Mouse (Mus musculus): ENCODE data around the gene Sdhb.

Sdhb gene

DNA sequence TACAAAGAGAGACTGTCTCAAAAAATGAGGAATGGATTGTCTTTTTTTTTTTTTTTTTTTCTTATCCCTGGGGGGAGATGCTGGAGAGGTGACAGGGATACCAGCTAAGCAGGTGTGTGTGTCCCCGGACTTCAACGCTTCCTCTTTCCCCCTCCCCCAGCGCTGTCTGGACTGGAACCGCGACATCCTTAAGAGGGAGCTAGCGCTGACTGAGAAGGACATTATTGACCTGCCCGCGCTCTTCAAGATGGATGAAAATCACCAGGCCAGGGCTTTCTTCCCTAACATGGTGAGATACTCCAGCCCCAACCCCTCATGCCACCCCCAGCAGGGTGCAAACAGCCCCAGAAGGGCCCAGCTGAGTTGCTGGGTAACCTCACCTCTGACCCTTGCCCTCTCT, 12.0 kb upstream of the Sdhb start:
- DNase-seq: no peak

DNA sequence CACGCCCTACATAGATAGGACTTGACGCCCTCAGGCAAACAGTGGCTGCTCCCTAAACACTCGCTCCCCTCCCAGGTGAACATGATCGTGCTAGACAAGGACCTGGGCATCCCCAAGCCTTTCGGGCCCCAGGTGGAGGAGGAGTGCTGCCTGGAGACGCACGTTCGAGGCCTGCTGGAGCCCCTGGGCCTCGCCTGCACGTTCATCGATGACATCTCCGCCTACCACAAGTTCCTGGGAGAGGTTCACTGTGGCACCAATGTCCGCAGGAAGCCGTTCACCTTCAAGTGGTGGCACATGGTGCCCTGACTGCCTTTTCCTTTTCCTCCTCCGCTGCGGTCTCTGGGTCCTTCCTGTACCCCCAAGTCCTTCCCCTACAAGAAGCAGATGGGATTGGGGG, 11.4 kb upstream of the Sdhb start:
- DNase-seq: no peak

DNA sequence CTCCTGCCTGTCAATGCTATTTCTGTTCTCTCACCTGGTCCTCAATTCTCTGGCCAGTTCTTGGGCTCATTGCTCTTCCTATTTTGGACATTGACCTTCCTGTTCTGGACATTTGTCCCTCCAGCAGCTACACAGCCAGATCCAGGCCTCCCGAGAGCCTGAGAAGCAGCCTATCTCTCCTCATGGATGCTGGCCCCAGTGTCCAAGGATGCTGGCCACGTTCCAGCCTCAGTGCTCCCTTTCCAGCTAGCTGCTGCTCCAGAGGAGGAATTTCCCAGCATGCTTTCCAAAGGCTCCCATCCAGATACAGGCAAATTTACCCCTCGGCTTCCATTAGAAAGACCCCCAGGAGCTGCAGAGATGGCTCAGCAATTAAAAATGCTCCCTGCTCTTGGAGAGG, 10.4 kb upstream of the Sdhb start:
- DNase-seq: no peak

DNA sequence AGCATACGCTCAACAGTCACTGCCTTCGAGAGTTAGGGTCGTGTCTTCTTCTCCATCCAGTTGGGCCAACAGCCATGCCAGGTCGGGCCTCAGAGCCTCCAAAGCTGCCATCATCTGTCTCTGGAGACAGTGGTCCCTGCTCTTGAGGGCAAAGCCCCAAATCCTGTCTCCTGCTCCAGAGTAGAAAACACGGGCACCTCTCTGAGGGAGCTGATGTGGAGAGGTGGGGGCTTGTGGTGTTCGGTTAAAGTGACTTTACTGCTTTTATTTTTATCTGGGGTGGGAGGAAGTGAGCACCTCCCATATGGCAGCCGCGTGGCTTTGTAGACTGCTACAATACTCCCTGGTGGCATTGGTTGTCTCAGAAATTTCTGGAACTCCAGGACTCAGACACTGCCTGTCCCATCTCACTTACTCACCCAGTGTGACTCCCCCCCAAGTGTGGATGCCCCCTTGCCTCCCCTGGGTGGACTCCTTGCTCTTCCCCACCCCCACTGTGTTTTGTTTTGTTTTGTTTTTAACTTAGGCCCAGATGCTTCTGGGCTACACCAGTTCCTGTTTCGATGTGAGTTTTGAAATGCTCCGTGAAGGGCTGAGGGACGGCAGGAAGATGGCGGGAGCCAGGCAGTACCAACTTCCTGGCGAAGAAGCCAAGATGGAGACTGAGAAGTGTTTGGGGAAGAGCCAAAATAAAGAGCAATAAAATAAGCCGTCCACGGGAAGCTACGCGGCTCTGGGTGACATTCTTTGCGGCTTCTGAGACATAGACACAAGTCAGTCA, 9.0 kb upstream of the Sdhb start:
- no peak for DNase-seq

DNA sequence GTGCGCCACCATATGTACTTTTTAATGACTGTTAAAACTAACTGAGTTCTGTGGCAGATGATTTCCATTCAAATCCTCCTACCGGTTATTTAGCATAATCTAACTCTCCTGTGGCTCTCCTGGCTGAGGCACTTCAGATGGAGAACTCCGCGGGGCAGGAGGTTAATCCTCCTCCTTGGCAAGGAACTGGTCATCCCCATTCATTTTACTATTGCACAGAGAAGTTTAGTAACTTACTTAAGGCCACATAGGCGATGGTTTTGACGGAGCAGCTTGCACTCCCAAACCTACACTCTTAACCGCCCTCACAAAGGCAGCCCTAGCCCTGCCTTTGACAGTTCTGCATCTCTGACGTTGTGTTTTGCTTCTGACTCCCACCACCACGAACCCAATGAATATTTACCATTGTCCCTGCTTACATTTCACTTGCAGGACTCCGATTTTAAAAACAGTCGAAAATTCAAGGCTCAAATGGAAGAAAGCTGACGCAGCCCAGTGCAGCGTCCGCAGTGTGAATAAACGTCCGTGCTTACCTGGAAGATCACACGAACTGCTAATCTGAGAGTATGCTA, 3.8 kb upstream of the Sdhb start:
- DNase-seq: no peak

DNA sequence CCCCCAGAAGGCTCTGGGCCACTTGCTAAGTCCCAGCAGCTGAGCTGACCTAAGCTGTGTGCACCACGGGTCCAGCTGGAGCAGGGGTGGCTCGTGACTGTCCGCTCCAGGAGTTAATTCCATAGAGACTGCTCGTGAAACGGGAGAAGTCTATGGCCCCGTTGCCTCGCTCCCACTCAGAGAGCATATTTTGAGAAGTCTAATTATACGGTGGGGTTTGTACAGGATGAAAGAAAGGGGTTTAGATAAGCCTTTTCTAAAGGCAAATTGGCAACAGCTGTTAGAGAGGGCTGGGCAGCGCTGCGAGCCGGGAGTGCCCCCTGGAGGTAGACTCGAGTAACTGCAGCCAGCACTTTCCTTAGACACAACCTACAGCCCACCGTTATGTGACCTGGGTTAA, 3.3 kb upstream of the Sdhb start:
- peak; percentile 72 for DNase-seq

DNA sequence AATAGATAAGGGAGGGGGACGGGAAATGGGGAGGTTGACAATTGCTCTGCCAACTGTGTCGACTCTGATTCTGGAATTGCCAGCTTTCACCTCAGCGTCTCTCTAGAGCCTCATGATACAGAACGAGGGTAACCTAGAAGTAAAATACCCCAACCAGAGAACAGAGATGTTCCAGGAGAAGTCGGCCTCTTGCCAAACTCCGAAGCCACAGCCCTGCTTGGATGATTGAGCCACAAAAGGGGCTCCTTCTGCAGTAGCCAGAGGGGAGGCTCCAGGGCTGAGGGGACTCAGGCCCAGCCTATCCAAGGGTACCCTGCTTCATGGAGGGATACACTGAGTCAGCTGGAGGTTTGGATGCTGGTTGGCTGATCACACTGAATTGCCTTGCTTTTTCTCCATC, 2.7 kb upstream of the Sdhb start:
- peak; percentile 51 for DNase-seq

DNA sequence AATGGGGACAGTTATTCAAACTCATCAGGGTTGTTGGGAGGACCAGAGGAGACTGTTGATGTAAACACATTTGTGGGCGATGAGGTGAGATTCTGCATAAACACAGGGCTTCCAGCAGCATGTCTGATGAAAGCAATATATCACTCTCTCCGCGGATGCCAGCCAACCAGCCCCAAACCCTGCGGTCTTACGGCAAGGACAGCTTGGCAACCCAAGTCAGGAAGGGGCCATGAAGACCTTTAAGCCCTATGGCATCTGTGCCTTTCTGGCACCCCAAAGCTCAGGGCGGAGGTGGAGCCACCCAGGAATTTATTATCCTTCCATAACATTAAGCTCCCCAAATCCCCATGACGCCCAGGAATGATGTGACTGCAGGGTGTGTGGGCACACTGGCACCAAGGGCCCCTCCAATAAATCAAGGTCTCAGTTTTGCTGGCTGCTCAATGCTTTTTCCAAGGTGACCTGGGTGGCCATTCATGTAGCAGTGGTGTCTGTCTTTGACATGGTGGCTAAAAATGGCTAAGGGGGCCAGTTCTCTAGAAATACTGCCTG, 1.8 kb upstream of the Sdhb start:
- peak; percentile 53 for DNase-seq

DNA sequence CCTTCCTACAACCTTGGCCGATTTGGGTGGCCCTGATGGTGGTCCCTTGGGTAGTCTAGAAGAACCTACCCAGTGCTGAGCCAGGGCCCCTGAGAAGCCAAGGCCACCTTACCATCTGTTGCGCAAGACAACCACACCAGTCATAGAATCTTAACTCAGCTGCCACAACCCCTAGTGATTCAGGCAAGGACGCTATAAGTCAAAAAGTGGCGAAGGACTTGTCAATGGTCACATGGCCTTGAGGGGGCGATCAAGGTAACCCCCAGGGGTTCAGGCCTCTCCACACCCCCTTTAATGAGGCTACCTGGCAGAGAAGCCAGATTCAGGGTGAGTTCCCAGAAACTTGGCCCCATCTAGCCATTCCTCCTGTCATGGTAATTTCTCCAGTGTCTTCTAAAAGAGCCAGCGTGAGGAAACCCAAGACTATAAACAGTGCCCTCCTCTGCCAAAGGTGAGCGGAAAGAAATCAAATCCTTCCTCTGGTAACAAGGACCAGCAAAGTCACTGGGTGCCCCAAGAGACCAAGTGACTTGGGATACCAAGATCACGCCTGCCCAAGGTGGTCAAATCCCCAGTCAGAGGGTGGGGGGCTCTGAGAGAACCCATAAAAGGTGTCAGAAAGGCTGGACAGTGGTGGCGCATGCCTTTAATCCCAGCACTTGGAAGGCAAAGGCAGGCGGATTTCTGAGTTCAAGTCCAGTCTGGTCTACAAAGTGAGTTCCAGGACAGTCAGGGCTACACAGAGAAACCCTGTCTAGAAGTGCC, 1.1 kb upstream of the Sdhb start:
- DNase-seq: peak; percentile 62

DNA sequence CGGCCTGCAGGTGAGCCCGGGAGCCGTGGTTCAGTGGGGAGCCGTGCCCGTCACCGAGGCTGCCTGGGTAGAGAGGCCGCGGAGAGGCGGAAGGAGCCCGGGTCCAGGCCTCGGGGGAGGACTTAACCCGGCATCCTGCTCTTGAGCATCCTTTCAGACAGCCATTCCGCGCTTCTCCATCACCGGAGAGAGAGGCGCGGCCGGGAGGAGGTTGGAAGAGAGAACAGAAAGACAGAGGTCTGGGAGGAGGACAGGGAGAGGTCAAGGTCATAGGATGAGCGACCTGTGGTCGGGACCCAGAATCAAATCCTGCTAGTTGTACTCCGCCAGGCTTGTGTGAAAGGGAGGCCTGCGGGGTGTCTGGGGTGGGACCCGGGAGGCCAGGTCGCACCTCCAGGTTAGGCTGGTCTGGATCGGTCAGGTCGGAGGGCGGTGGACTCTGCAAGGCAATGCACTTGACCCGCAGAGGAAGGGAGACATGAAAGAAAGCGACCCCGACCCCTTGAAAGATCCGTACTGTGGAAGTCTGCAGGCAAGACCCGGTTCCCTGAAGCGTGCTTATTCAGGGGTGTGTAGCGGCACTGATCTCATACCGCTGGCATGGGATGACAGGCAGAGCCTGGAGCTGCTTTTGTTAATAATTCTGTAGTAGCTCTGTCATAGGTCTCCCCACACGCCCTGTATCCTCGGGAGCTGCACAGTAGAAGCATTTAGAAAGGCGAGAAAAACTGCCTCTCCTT, 634 bp downstream of the Sdhb start:
- no peak for DNase-seq

DNA sequence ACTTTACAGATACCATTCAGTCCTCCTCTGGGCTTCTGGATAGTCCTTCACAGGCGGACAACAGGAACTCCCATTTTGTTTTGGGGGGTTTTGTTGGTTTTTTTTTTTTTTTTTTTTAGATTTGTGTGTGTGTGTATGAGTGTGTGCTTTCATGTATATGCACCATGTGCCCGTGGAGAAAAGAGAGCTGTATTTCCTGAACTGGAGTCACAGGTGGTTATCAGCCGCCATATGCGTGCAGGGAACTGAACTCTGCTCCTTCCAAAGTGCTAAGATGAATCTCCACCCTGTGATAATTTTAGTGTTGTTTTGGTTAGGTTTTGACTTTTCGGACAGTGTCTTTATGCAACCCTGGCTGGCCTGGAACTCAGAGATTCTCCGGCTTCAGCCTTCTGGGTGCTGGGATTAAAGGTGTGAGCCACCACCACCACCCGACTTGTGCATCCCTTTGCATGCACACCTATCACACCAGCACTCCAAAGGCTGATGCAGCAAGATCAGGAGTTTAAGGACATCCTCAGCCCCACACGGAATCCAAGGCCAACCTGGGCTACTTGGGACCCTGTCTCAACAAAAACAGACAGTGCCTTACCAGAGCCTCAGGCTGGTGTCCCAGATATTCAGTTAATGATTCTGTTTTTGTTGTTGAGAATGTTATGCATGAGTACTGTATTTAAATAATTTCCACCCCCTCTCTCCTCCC, 1.4 kb downstream of the Sdhb start:
- no peak for DNase-seq

DNA sequence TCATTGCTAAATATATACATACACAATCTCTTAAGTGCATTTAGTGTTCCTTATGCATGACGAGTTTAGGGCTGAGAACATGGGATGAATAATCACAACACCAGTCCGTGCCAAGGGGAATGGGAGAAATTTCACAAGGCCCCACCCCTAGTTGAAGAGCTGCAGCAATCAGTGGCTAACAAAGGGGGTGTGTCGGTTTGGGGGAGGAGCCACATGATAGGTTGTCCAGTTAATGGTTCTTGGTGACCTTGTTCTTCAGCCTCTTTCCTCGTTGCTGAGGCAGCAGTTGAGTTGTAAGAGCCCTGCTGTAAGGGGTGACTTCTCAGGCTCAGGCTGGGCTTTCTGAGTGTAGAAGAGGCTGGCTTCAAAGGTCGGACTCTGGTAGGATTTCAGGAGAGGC, 1.9 kb downstream of the Sdhb start:
- peak; percentile 55 for DNase-seq

DNA sequence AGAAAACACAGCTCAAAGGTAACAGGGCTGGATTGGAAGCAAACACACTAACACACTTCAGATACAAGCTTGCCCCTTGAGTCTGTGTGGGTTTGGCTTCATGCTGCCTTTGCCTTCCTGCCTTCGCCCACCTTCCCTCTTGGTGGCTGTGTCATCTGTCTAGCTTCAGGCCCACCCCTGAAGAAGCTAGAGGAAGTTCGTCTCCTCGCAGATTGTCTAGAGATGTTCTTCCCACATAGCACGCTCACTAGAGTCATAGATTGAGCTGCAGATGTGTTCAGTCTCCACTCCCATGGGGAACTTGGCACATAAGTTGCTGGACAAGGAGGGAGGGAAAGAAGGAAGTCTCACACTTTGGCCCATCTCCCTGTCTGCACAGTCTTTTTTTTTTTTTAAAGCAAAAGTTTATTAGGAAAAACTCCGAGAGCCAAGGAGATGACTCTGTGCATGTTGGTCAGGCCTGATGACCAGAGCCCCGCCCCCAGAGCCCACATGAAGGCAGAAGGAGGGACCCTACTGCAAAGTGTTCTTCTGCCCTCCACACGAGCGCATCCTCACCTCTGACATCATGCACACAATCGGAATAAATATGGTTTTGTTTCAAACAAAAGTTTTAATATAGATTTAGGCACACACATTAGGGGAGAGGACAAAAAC, 3.1 kb downstream of the Sdhb start:
- peak; percentile 33 for DNase-seq

DNA sequence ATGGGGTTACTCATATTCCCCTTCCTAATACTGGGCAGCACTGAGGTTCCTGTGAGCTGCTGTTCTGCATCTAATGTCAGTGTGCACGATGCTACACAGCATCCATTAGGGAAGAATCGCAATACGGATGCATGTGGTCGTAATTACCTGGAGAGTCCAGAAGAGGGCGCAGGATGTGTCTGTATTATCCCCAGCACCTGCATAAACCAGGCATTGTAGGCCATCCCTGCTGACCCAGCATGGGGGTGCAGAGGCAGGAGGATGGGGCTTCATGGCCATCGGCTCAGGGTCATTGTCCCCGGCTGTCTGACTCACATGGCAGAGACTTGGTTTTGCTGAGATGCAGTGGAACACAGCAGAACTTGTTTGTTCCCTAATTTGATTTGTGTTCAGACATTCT, 3.6 kb downstream of the Sdhb start:
- DNase-seq: peak; percentile 76

DNA sequence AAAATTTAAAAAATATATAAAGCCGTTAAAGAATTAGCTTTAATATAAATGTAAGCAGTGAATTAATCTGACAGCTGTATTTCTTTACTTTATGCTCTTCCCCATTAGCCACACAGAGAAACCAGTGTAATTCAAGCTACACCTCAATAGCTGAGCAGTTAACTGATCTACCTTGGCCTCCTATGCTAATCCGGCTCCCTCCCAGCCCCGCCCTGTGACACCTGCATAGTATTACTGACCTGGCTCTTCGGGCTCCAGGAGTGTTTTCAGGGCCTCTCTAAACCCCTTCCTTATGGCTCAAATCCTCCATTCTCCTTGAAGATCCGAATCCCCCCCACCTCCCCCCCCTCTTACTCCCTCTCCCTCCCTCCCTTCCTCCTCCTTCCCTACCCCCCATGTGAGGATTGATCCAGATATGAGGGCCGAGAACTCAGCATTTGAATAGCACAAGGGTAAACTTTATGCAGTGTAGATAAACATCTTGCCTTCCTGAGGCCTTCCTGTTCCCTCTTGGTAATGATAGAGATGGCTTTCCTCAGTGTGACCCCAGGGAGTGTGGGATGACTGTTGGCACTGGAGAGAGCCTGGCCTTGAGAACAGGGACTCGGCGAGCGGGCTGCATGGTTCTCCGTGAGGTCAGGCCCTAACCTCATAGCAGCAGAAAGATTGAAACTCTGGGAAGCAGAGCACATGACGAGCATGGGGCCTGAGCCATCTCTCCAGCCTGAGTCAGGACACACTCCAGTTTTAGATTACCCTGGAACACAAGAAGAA, 6.6 kb downstream of the Sdhb start:
- DNase-seq: no peak

DNA sequence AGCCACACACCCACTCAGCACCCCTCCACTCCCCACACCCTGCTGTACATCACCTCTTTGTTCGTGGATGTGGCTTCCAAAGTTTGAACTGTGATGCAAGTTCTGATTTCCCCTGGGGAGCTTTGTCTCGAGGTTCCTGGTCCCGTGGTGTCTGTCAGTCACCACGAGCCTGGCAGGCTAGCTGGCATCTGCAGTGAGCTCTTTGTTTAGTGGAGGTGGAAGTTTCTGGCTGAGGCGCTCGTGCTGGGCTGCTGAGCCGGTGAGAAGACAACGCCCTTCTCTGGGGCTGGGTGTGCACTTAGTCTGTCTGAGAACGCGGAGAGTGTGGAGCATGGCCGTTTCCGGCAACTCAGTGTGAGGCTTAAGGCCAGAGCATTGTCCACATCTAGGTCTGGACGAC, 10.7 kb downstream of the Sdhb start:
- no peak for DNase-seq

DNA sequence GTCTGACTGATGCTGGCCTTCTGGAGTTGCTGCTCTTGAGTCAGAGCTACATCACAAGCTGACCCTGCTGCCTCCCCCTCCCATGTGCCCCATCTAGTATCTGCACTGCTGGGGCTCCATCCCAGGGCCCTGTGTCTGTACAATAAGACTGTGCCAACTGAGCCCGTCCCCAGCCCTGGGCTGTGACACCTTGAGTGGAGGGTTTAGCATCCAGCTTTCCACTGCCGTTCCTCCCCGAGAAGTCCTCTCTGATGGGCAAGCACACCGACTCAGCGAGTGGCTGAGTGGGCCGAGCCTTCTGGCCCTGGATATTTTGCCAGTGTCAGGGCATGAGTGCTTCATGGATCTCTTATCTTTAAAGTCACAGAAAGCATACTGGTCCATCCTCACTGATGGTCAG, 13.4 kb downstream of the Sdhb start:
- no peak for DNase-seq

DNA sequence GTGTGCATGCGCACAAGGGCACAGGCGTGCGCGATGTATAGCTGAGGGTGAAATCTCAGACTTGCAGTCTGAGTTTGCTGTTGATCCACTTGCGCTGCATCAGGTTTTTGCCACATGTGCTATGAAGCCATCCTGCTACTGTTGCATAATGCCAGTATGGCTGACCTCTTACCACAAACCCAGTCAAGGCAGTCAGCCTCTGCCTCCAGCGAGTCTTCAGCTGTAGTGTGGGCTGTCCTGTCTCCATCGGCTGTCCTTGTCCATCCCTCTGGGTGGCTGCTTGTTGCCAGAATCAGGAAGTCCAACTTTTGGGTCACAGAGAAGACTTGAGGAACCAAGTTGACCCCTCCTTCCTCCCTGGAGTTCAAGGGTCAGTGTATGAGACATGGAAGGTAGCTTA, 14.4 kb downstream of the Sdhb start:
- no peak for DNase-seq

DNA sequence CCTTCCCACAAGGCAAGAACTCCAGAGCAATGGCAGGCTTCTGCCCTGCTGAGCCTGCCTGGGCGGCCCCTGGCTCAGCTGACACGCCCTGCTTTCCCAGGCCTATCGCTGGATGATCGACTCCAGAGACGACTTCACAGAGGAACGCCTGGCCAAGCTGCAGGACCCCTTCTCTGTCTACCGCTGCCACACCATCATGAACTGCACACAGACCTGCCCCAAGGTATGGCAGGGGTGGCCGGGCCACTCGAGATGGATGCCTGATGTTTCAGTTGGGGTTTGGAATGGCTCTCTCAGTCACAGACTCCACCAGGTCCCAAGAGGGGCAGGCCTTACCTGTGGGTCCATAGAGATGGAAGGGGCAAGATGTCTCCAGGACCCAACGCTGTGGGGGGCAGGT, 16.3 kb downstream of the Sdhb start:
- no peak for DNase-seq

DNA sequence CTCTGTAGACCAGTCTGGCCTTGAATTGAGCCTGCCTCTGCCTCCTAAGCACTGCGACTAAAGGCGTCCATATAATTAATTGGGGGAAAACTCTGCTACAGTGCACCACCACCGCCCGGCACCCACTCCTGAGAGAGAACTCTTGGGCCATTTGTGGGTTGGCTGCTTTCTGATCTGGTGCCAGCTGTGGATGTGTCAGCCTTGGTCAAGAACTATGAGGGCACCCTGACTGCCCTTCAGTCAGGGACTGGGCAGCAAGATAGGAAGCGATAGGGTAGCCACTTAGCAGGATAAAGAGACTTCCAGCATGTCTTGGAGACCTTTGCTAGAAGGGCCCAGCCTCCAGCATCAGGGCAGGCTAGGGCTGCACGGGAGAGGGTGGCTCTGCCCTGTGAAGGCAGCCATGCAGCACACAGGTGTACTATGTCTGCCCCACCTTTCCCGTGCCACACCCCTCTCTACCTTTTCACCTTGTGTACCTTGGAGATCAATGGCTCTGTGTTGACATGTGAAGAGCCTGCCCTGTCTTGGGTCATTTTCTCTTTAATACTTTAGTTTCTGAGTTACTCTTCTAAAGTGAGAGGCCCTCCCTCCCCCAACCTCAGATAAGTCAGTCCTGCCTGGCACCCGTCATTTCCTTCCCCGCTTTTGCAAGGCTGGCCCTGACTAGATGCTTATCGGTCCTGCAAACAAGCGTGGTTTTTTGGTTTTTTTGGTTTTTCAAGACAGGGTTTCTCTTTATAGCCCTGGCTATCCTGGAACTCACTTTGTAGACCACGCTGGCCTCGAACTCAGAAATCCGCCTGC, 17.1 kb downstream of the Sdhb start:
- no peak for DNase-seq

Measured in cerebellum, adult 11-12 months (tissue).